Mouse (Mus musculus) liver, postnatal 0 days (tissue): Measurements from ENCODE around the gene Il15ra. TPM values are rescaled to one million over a fixed set of nuclear protein-coding genes. Genes with fewer than 3 reads are reported as not detected.

Experiments used
- ATAC-seq: fragments of 200-750 bp; cut with Nextera tagmentation; 2 replicates; pipeline ENCODE4 v1.8.0; 2017; ENCODE audit warnings: mild to moderate bottlenecking, moderate library complexity
- DNase-seq: peaks from one replicate; pipeline ENCODE4 v3.0.0-alpha.2; 2016
- H3K27ac ChIP-seq: fragments of 300-500 bp; sonication (generic); 2 replicates; pipeline ENCODE4 v1.5.1; 2014; ENCODE audit warnings: antibody characterized with exemption, moderate library complexity, mild to moderate bottlenecking, low read depth
- H3K27me3 ChIP-seq: fragments of 300-500 bp; sonication (generic); 2 replicates; pipeline ENCODE4 v1.6.1; 2014; ENCODE audit warnings: low read length, control low read depth, mixed read lengths; ENCODE audit not compliant: insufficient read depth
- H3K36me3 ChIP-seq: fragments of 300-500 bp; sonication (generic); replicated peaks from 2 replicates; pipeline ENCODE4 v1.6.1; 2014; ENCODE audit warnings: mild to moderate bottlenecking, control low read depth, low read length, moderate library complexity, mixed read lengths; ENCODE audit not compliant: insufficient read depth
- H3K4me1 ChIP-seq: fragments of 300-500 bp; sonication (generic); 2 replicates; pipeline ENCODE4 v1.6.1; 2014; ENCODE audit warnings: antibody characterized with exemption, mild to moderate bottlenecking, control low read depth; ENCODE audit not compliant: insufficient read depth
- H3K4me2 ChIP-seq: fragments of 300-500 bp; sonication (generic); 2 replicates; pipeline ENCODE4 v1.6.1; 2014; ENCODE audit warnings: low read depth, mild to moderate bottlenecking, low read length, moderate library complexity, mixed read lengths
- H3K4me3 ChIP-seq: fragments of 300-500 bp; sonication (generic); 2 replicates; pipeline ENCODE4 v1.5.1; 2014; ENCODE audit warnings: low read depth, low read length
- H3K9ac ChIP-seq: fragments of 300-500 bp; sonication (generic); replicated peaks from 2 replicates; pipeline ENCODE4 v1.6.1; 2014; ENCODE audit warnings: mild to moderate bottlenecking, moderate library complexity
- H3K9me3 ChIP-seq: fragments of 300-500 bp; sonication (generic); 2 replicates; pipeline ENCODE4 v1.6.1; 2016; ENCODE audit warnings: mild to moderate bottlenecking, control low read depth, low read length, mixed read lengths
- CTCF ChIP-seq: sonication (generic); IDR thresholded peaks from 2 replicates; pipeline ENCODE4 v1.5.1; 2016; ENCODE audit warnings: antibody characterized with exemption, low read depth
- EP300 ChIP-seq: IDR thresholded peaks from 2 replicates; pipeline ENCODE4 v1.6.1; 2016; ENCODE audit warnings: antibody characterized with exemption, low read depth, mild to moderate bottlenecking
- WGBS: fragments of 180-500 bp; shearing (Covaris S2); extraction: QIAGEN DNeasy Blood & Tissue Kit; methylation state at CpG from one replicate; pipeline ENCODE4 v1.1.7; 2014; ENCODE audit not compliant: insufficient replicate concordance; 5-methylcytosine and 5-hydroxymethylcytosine counted together
- polyA plus RNA-seq: library from polyadenylated mRNA; unstranded; fragments of >200 nt; fragmentation: Nextera tagmentation; extraction: Ambion mirVana; gene quantifications from 2 replicates; pipeline ENCODE4 v1.2.1, GENCODE M21; 2015

The Il15ra gene
- polyA plus RNA-seq, 1 experiment from 2014 or later, result 31.1 TPM

DNA sequence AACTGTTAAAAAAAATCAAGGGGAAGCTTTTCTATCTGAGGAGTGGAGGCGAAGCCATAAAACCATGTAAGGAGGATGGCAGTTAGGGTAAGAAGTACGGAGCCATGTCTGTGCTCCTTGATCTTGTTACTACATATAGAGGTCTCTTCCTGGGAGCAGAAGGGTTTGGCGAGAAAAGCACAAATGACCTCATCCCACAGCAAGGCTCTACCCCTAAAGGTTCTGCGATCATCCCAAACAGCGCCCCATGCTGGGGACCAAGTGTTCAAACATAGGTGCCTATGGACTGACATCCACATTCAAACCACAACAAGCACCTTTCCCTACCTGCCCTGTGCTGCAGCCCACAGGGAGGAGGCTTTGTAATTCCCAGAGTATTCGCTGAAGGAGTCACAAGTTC is 40.7 kb upstream of the Il15ra start:
- WGBS, result 52% methylated on average over 6 of the region's 6 CpGs
- Histone ChIP-seq H3K36me3 (no peaks in the 10 kb centered on the region), H3K27ac (no peak overlapping the region), H3K9me3 (no peaks in the 10 kb centered on the region), H3K9ac (0 out of 2 replicates have a peak overlapping the region, but pooled peaks have one; percentile 12), H3K4me3 (peak overlapping the region; percentile 13; the same call in 1 of the 2 replicates), H3K27me3 (no peaks in the 10 kb centered on the region), H3K4me2 (peak overlapping the region; percentile 64), H3K4me1 (no peaks in the 10 kb centered on the region)
- TF ChIP-seq CTCF (peak; percentile 40; the same call in 1 of the 2 replicates), EP300 (no peak)
- ATAC-seq (peak; percentile 82), DNase-seq (peak; percentile 35)

DNA sequence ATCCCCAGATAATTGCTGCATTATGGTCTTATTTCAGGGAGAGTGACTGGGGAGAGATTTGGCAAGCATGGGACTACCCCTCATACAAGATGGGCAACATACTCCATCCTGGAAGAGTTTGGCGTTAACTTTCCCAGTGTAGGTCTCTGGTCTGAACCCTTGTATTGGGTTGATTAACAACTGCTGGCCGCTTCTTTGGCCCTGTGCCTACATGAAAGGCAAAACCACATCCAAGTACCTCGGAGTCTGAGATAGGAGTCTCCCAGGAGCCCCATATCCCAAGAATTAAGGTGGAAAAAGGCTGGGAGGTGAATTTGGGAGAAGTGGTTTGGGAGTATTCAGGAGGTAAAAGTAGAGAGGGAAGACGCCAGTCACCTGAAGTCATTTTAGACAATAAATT is 40.3 kb upstream of the Il15ra start:
- no peak overlapping the region for H3K9ac ChIP-seq
- TF ChIP-seq CTCF, result no peak
- no peak for TF ChIP-seq EP300
- H3K9me3 ChIP-seq, result no peaks in the 10 kb centered on the region
- DNase-seq, result no peak
- no peaks in the 10 kb centered on the region for H3K36me3 ChIP-seq
- H3K4me1 ChIP-seq, result no peaks in the 10 kb centered on the region
- WGBS, result 82% methylated on average over 4 of the region's 4 CpGs
- no peak for ATAC-seq
- H3K4me2 ChIP-seq, result no peak overlapping the region
- H3K27me3 ChIP-seq, result no peaks in the 10 kb centered on the region
- H3K4me3 ChIP-seq, result no peak overlapping the region
- H3K27ac ChIP-seq, result no peak overlapping the region

GRCm38 (mm10) chr2:11665326-11665725 is 39.8 kb upstream of the Il15ra start:
- TF ChIP-seq EP300, result no peak
- TF ChIP-seq CTCF, result no peak
- Histone ChIP-seq H3K27me3 (no peaks in the 10 kb centered on the region), H3K9me3 (no peaks in the 10 kb centered on the region), H3K4me1 (no peaks in the 10 kb centered on the region), H3K9ac (no peak overlapping the region), H3K36me3 (no peaks in the 10 kb centered on the region), H3K4me3 (no peak overlapping the region), H3K27ac (no peak overlapping the region), H3K4me2 (no peak overlapping the region)
- ATAC-seq (no peak), DNase-seq (no peak)
- 86% methylated on average over 3 of the region's 3 CpGs for WGBS

DNA sequence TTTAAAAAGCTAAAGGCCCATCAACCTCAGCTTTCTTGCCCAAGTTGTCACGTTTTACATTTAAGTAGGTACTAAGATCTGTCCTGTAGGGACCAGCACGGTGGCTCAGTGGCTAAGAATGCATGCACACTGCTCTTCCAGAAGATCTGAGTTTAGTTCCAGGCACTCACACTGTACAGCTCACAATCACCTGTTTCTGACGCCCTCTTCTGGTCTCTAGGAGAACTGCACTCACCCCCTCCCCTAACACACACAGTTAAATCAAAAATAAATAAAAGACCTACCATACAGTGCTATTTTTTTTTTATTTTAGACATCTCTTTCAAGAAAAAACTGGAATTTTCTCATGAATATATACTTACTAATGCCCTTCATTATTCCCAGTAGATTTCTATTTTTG is 32.9 kb upstream of the Il15ra start:
- ATAC-seq (no peak), DNase-seq (no peak)
- no peaks in the 10 kb centered on the region for H3K36me3 ChIP-seq
- no peak overlapping the region for H3K4me2 ChIP-seq
- 18% methylated on average over 3 of the region's 3 CpGs for WGBS
- H3K9me3 ChIP-seq, result no peaks in the 10 kb centered on the region
- no peak overlapping the region for H3K9ac ChIP-seq
- H3K4me1 ChIP-seq, result no peaks in the 10 kb centered on the region
- no peaks in the 10 kb centered on the region for H3K27me3 ChIP-seq
- no peak overlapping the region for H3K4me3 ChIP-seq
- H3K27ac ChIP-seq, result no peak overlapping the region
- peak; percentile 60 for TF ChIP-seq CTCF
- TF ChIP-seq EP300, result no peak

DNA sequence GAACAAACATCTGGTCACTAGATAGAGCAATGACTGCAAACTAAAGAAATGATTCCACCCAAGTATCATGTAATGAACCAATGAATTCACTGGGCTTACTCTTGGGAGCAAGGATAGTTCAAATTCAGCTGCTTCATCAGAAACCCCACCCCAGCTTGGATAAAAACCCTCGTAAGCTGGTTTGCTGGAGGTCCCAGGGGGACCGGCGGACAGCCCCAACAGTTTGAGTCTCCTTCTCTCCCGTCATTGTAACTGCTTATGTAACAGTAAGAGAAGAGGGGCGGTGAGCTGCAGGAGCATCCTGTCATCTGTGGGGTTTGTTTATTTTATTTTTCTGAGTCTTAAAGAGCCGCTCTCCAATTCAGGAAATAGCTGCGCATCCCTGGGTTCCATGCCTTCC is 25.5 kb upstream of the Il15ra start:
- Histone ChIP-seq H3K27me3 (no peaks in the 10 kb centered on the region), H3K27ac (no peak overlapping the region), H3K4me2 (no peak overlapping the region), H3K4me3 (no peak overlapping the region), H3K4me1 (no peaks in the 10 kb centered on the region), H3K9me3 (no peaks in the 10 kb centered on the region), H3K9ac (no peak overlapping the region), H3K36me3 (no peaks in the 10 kb centered on the region)
- no peak for TF ChIP-seq EP300
- TF ChIP-seq CTCF, result no peak
- 57% methylated on average over 7 of the region's 7 CpGs for WGBS
- ATAC-seq (no peak), DNase-seq (no peak)

- Histone ChIP-seq H3K4me2 (no peak overlapping the region), H3K4me3 (no peak overlapping the region), H3K9ac (no peak overlapping the region), H3K9me3 (no peaks in the 10 kb centered on the region), H3K27me3 (no peaks in the 10 kb centered on the region), H3K4me1 (no peaks in the 10 kb centered on the region), H3K36me3 (no peaks in the 10 kb centered on the region), H3K27ac (no peak overlapping the region)
- TF ChIP-seq EP300 (no peak), CTCF (no peak)
- ATAC-seq, result no peak
- WGBS, result 57% methylated on average over 4 of the region's 4 CpGs
- DNase-seq, result no peak
Observed at GRCm38 (mm10) chr2:11682712-11683111, 22.4 kb upstream of the Il15ra start.

GRCm38 (mm10) chr2:11686512-11686911 is 18.6 kb upstream of the Il15ra start:
- DNase-seq (no peak), ATAC-seq (no peak)
- no peaks in the 10 kb centered on the region for H3K9me3 ChIP-seq
- no peaks in the 10 kb centered on the region for H3K4me1 ChIP-seq
- H3K36me3 ChIP-seq, result no peaks in the 10 kb centered on the region
- H3K27me3 ChIP-seq, result no peaks in the 10 kb centered on the region
- TF ChIP-seq CTCF (no peak), EP300 (no peak)
- H3K4me3 ChIP-seq, result no peak overlapping the region
- H3K9ac ChIP-seq, result no peak overlapping the region
- no peak overlapping the region for H3K4me2 ChIP-seq
- H3K27ac ChIP-seq, result no peak overlapping the region
- WGBS, result 64% methylated on average over 4 of the region's 4 CpGs
